Mouse (Mus musculus) hindlimb bud, embryonic 11.5 days (tissue): ENCODE results near the gene Arhgap23.

Experiments used
- DNase-seq: peaks from one replicate; pipeline ENCODE4 v3.0.0-alpha.2; 2012; ENCODE audit warnings: low read depth, low spot score; ENCODE audit errors: extremely low spot score

Gene Arhgap23

GRCm38 (mm10) chr11:97463166-97463565, 47.8 kb downstream of the Arhgap23 start:
- DNase-seq: no peak

GRCm38 (mm10) chr11:97463991-97464390, 48.7 kb downstream of the Arhgap23 start:
- DNase-seq: no peak

- no peak for DNase-seq
Measured at GRCm38 (mm10) chr11:97465957-97466356, 50.6 kb downstream of the Arhgap23 start.

- no peak for DNase-seq
Measured at GRCm38 (mm10) chr11:97466444-97467160, 51.3 kb downstream of the Arhgap23 start.

- peak; percentile 87 for DNase-seq
Measured at GRCm38 (mm10) chr11:97468639-97469287, 53.4 kb downstream of the Arhgap23 start.

- DNase-seq: no peak
Measured at GRCm38 (mm10) chr11:97469828-97470227, 54.5 kb downstream of the Arhgap23 start.

- no peak for DNase-seq
Measured at GRCm38 (mm10) chr11:97471276-97471675, 55.9 kb downstream of the Arhgap23 start.

GRCm38 (mm10) chr11:97476334-97477095, 61.2 kb downstream of the Arhgap23 start:
- peak; percentile 85 for DNase-seq

- no peak for DNase-seq
Measured at GRCm38 (mm10) chr11:97477431-97477830, 62.1 kb downstream of the Arhgap23 start.

GRCm38 (mm10) chr11:97478345-97478744, 63.0 kb downstream of the Arhgap23 start:
- DNase-seq: no peak

GRCm38 (mm10) chr11:97479085-97479484, 63.8 kb downstream of the Arhgap23 start:
- DNase-seq: no peak

GRCm38 (mm10) chr11:97479824-97480223, 64.5 kb downstream of the Arhgap23 start:
- DNase-seq: no peak

- DNase-seq: no peak
Measured at GRCm38 (mm10) chr11:97485661-97486060, 70.3 kb downstream of the Arhgap23 start.

GRCm38 (mm10) chr11:97487656-97488055, 72.3 kb downstream of the Arhgap23 start:
- no peak for DNase-seq

GRCm38 (mm10) chr11:97489589-97490324, 74.4 kb downstream of the Arhgap23 start:
- peak; percentile 57 for DNase-seq

GRCm38 (mm10) chr11:97491640-97492039, 76.3 kb downstream of the Arhgap23 start:
- no peak for DNase-seq

GRCm38 (mm10) chr11:97492836-97493235, 77.5 kb downstream of the Arhgap23 start:
- DNase-seq: no peak

- DNase-seq: no peak
Measured at GRCm38 (mm10) chr11:97497543-97497942, 82.2 kb downstream of the Arhgap23 start.

- DNase-seq: no peak
Measured at GRCm38 (mm10) chr11:97499865-97500719, 84.8 kb downstream of the Arhgap23 start, which contains the start of gene 4933428G20Rik. 4933428G20Rik (minus strand) TSS chr11:97500340.
